Mouse (Mus musculus) layer of hippocampus, adult 11-12 months (tissue): Measurements from ENCODE around the gene Plekhs1.
"Not testable (repeated sequence)": the region's sequence is repeated elsewhere in the genome, so short reads cannot be mapped to it uniquely, and the experiment has no call there.

Experiments
- DNase-seq: peaks from one replicate; pipeline ENCODE4 v3.0.0; 2022; ENCODE audit warnings: low spot score

Plekhs1 gene

GRCm38 (mm10) chr19:56530529-56530928 is 69.1 kb downstream of the Plekhs1 start:
- not testable (repeated sequence) for DNase-seq

GRCm38 (mm10) chr19:56531251-56531650 is 69.8 kb downstream of the Plekhs1 start:
- DNase-seq, result no peak

- DNase-seq, result no peak
These were observed 72.0 kb downstream of the Plekhs1 start for GRCm38 (mm10) chr19:56533291-56534071.

GRCm38 (mm10) chr19:56534337-56534736 is 72.9 kb downstream of the Plekhs1 start:
- no peak for DNase-seq

GRCm38 (mm10) chr19:56535064-56535463 is 73.6 kb downstream of the Plekhs1 start:
- DNase-seq, result no peak

GRCm38 (mm10) chr19:56535765-56536164 is 74.3 kb downstream of the Plekhs1 start:
- DNase-seq, result no peak
